Mouse (Mus musculus) c-Kit-positive CD71-positive TER-119-positive erythroid progenitor cells, embryonic 14.5 days (primary cell): ENCODE data around the gene Izumo2.
A peak's percentile ranks its signal among the peaks of the same experiment; 100 is the strongest.

Experiments used
- DNase-seq: peaks from one replicate; pipeline ENCODE4 v3.0.0-alpha.2; 2013; ENCODE audit warnings: low spot score

Gene Izumo2

DNA sequence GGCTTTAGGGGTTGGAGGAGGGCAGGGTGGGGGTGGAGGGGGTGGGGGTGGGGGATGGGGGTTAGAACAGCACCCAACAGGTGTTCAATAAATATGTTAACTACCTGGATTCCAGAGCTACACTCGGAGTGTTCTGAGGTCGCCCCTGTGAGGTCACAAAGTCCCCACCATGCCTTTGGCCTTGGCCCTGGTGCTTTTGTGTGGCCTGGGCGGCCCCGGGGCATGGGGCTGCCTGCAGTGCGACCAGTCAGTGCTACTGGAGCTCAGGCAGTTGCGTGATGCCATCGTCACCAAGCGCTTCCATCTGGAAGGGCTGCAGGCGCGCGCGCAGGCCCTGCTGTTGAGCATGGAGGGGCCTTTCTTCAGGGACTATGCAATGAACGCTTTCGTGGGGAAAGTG is at the start of gene Izumo2:
Izumo2 (plus strand) TSS at position 169 of the 400 bp plus-strand sequence.
- no peak for DNase-seq

- DNase-seq: no peak
Measured at GRCm38 (mm10) chr7:44661219-44661618, 47.3 kb upstream of the Izumo2 start.

GRCm38 (mm10) chr7:44662168-44662567 is 46.4 kb upstream of the Izumo2 start:
- DNase-seq: no peak

GRCm38 (mm10) chr7:44662569-44662968 is 46.0 kb upstream of the Izumo2 start:
- no peak for DNase-seq

GRCm38 (mm10) chr7:44663546-44663945 is 45.0 kb upstream of the Izumo2 start:
- DNase-seq: no peak

GRCm38 (mm10) chr7:44664731-44665130 is 43.8 kb upstream of the Izumo2 start:
- no peak for DNase-seq

DNA sequence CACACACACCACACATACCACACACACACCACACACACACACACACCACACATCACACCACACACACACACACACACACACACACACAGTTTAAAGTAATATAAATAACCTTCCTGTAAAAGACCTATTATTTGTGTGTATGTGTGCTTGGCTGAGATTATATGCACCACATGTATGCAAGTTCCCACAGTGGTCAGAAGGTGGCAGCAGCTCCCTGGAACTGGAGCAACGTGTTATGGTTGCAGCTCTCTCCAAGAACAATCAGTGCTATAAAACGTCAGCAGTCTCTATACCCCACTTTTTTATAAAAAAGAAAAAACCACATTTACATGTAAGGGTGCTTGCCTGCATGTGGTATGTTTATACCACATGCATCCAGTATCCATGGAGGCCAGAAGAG is 42.1 kb upstream of the Izumo2 start:
- no peak for DNase-seq

GRCm38 (mm10) chr7:44667996-44668738 is 40.4 kb upstream of the Izumo2 start:
- no peak for DNase-seq

DNA sequence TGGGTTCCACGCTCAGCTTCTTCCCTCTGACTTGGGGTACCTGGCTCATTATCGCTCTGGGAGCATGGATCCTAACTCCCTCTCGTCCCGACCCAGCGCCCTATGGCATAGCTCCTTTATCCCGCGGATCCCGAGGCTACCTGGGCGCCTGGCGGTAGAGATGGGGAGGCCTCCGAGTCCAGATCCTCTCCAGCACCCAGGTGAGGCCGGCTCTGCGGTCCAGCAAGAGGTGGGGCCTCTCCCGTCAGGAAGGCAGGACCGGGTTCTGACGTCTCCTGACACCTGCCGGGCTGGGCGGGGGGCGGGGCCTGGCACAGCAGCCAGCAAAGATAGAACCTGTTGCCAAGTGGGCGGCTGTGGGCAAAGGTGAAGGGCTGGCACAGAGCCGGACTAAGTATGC is 39.4 kb upstream of the Izumo2 start:
- DNase-seq: no peak

GRCm38 (mm10) chr7:44670803-44671202 is 37.7 kb upstream of the Izumo2 start, which contains the start of gene Myh14:
Myh14 (minus strand) TSS chr7:44670843.
- DNase-seq: peak; percentile 19

DNA sequence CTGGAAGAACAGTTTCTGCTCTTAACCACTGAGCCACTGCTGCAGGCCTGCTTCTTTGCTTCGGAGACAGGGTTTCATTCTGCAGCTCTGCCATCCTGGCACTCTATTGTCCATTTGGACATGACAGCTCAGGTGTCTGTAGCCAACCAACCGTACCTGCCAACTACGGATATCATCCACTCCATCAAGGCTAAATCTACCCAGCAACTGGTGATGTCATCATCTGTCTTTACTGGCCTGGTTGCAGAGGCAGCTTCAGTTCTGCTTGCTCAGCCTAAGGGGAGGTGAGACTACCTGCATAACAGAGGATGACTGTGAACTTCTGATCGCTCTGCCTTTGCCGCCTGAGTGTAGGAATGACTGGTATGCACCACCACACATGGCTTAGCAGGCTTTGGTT is 36.3 kb upstream of the Izumo2 start:
- no peak for DNase-seq

GRCm38 (mm10) chr7:44674511-44674910 is 34.0 kb upstream of the Izumo2 start:
- DNase-seq: no peak

DNA sequence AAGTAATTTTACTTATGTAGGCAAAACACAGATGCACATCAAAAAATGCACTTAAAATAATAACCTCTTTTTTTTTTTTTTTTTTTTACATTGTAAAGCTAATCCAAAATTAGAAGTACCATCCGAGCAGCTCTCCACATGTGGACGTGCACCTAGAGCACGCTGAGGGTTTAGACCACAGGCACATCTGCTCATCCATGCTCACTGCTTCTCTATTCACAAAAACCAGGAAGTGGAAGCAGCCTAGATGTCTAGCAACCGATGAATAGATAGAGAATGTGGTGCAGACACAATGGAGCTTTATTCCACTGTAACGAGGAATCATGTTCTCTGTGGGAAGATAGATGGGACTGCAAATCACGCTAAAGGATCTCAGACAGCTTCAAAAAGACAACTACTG is 33.4 kb upstream of the Izumo2 start:
- no peak for DNase-seq

GRCm38 (mm10) chr7:44676126-44676525 is 32.4 kb upstream of the Izumo2 start:
- no peak for DNase-seq

DNA sequence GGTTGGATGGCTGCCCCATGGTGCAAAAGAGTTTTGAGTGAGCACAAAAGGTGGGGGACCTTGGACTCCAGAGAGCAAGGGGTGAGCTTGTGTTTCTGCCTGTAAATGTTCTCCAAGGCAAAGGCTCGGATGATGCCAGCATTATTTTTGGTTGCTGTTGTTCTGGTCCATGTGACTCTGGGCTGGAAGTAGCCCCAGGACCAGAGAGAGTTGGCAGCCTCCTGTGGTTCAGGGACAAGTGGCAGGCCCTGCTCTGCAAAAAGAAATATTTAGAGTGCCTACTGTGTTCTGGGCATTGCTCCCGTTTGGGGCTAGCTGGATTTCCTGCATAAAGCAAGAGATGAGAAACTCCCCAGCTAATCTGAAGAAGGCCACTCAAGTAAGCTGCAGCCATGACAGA is 31.9 kb upstream of the Izumo2 start:
- DNase-seq: no peak

DNA sequence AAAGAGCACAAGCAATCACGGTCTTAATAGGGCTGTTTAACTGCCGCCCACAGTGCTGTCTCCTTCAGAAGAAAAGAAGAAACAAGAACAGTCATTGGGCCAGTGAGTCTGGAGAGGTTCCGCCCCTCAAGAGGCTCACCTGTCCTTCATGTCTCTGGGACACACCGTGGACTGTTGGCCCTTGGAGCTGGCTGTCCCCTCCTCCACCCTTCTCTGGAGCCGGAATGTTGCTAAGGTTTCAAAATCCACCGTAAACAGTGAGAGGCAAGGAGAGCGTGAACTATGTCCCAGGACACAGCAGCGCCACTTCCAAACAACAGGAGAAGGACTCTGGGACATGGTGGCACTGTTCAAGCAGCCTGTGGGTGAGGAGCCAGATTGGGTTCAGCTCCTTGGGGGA is 24.9 kb upstream of the Izumo2 start:
- DNase-seq: no peak

DNA sequence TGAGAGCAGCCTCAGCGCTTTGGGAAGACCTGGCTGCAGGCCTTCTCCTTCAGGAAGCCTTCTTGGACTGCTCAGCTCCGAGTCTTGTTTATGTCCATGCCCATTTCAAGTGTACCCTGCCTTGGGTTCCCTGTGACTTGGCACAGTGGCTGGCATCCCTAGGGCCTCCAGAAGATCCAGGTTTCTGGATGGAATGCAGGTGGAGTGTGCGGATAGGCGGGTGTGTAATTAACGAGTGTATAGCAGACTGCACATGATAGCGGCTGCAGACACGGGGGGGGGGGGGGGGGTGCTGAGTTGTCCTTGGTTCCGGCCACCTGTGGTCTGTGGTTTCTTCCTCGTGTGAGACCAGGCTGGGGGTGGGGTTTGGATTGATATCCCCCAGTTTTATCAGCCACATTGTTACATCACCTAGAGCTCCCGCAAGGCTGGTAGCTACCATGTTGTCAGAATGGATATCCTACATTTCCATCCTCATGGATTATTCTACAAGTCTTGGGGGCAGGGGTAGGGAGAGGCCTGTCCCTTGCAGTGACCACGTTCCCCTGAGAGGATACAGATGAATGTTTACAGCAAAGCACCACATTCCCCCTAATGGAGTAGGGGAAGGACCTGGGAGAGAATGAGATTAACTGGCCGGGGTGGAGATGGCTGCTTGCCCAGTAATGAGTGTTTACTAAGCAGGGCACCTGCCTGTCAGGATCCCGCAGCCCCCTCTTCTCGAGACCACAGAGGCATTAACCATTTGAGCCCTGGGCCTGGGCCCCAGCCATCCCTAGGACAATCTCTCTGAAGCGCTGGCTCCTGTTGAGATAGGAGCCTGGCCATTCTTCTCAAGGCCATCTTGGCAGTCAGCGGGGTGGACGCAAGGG is 22.8 kb upstream of the Izumo2 start:
- no peak for DNase-seq

- no peak for DNase-seq
Measured at GRCm38 (mm10) chr7:44688890-44689289, 19.7 kb upstream of the Izumo2 start.

DNA sequence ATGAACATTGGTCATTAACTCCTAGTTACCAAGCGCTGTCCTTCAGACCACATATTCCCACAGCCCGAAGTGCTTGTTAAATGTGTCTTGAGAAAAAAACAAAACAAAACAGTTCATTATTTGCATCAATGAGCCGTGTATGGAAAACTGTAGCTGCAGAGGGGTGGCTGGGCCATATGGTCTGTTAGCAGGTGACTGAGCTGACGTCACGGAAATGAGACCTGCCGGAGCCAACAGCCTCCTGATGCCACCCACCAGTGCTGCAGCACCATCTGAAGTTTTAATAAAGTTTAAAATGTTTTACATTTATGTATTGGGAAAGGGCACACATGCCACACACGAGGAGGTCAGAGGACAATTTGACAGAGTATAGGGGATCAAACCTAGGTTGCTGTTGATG is 19.2 kb upstream of the Izumo2 start:
- DNase-seq: no peak

DNA sequence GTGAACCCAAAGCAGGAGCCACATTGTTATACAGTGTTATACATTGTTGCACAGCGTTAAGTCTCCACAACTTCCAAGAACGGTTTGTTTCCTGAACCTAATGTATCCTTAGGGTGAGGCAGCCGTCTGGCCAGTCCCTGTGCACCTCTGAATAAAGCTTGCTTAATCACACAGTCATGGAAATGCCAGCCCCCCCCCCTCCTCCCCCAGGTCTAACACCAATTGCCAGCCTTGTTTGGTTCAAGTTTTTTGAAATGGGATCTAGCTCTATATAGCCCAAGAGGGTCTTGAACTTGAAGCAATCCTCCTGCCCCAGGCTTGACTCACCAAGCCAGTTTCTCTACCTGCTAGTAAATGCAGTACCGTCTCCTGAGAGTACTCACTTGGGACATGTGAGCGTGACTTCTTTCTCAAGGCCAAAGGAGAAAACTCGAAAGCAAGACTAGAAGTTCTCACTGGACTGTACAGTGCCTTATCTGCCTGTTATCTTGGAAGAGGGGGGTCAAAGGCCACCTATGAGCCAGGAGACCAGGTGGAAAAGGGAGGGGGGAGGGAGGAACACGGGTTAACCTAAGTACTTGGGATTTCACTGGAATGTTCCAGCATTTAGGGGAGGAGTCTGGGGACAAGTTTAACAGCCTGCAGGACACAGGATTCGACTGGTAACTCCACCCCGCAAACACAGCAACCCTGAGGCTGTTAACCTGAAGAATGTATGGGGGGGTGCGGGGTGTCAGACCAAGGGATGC is 14.9 kb upstream of the Izumo2 start:
- DNase-seq: no peak

DNA sequence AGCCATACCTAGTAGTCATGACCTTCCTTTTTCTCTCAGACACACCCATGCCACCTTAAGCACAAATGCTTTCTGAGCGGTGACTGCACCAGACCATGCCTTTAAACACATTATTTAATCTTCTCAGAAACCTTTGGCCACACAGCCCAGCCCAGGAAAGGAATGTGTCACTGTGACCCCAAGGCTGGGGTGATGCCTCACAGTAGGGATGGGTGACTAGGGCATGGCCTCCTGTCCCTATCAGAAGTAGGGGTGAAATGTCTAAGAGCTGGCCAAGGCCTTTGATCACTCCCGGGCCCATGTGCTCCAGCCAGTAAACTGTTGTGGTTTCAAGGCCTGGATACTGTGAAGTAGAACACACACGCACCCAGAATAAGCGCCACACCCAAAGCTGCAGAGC is 13.3 kb upstream of the Izumo2 start:
- DNase-seq: no peak

GRCm38 (mm10) chr7:44697191-44697710 is 11.3 kb upstream of the Izumo2 start:
- no peak for DNase-seq
